Mouse (Mus musculus): ENCODE data around the gene Il17rc.

The Il17rc gene

DNA sequence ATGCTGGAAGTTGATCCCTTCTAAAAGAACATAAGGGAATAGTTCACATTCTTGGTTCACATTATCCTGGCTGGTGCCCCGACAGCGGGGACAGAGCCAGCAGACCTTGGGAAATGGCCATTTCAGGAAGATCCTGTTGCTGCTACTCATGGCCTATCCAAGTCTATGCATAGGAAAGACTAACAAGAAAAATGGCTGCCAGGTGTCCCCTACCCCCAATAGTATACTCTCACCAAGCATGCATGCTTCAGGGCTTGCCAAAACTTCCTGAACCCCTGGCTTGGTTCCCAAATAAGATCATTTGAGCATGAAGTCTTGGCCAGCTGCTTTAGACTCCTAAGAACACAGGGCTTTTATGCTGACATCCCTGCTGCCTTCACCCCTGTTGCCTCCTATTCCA, 19.4 kb upstream of the Il17rc start:
- DNase-seq (ENCODE audit: low read depth, low spot score), result no peak

DNA sequence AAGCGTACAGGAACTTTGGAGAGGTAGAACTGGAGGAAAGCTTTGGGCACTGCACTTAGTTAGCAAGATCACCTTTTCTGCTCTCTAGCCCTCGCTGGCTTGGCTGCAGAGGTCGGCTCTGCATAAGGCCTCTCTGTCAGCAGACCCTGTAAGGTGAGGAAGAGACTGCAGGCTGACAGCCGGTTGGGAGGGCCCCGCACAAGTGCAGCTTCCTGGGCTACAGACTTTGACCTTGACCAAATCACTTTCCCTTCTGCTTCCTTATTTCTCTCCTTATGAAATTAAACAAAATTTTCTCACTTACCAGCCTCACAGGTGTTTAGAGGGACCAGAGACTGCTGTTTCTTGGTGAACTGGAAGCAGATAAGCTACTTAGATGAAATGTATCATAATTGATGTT, 16.2 kb upstream of the Il17rc start:
- no peak for DNase-seq (ENCODE audit: low read depth, low spot score)

DNA sequence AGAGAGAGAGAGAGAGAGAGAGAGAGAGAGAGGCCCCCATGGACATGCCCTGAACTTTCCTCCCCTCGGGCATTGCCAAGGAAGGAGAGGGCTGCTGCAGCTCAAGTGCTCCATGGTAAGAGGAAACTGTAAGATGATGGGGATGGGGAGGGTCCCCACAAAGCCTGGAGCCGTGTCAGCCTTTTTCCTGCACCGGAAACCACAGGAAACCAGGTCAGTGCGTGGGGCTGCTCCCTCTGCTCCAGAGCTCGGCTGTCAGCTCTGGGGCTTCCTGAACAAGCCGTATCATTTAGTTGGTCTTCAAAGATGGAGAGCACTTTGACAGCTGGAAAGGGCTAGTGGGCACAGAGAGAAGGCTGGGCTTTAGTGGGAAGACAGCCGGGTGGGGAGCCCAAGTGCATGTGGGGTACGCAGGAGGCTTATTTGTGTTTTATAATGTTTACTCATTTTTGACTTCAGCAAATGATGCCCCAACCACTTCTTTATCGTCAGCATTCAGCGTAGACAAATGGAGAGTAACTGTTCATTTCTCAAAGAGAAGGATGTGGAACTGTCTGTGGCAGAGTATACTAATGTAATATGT, 13.2 kb upstream of the Il17rc start, which contains the start of gene Il17re:
Gene Il17re (plus strand): TSS at position 533 of the 583 bp plus-strand sequence.
- DNase-seq (ENCODE audit: low read depth, low spot score), result no peak

DNA sequence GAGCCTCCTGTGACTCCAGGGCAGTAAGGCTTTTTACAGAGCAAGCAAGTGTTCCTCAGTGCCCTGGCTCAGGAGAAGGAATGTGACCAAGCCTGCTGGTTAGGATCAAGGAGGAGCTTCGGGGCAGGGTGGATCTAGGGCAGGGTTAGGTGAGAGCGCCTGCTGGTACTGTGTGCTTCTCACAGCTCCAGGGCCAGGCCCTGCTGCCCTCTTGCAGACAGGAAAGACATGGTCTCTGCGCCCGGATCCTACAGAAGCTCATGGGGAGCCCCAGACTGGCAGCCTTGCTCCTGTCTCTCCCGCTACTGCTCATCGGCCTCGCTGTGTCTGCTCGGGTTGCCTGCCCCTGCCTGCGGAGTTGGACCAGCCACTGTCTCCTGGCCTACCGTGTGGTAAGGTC, 12.6 kb upstream of the Il17rc start:
- peak; percentile 50 for DNase-seq (ENCODE audit: low read depth, low spot score)

GRCm38 (mm10) chr6:113464040-113464439, 7.2 kb upstream of the Il17rc start:
- peak; percentile 45 for DNase-seq (ENCODE audit: low read depth, low spot score)

GRCm38 (mm10) chr6:113465602-113466001, 5.6 kb upstream of the Il17rc start:
- no peak for DNase-seq (ENCODE audit: low read depth, low spot score)

DNA sequence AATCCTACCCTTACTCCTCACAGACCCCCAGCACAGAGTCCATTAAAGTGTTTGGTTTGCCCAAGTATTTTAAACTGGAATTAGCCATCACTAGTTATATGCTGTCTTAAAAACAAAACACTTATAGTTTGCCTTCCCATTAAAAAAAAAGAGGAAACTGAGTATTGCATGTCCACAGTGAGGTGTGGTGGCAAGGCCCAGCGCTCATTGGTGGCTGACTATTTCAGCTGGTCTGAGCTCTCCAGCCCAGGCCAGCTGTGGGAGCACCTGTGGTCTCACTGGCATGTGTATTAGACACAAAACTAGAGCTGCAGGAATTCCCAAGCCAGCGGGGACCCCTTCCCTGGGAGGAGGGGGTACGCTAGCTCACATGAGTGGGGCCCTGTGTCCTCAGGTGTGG, 2.7 kb upstream of the Il17rc start:
- DNase-seq (ENCODE audit: low read depth, low spot score), result no peak

GRCm38 (mm10) chr6:113469021-113469420, 2.2 kb upstream of the Il17rc start:
- DNase-seq (ENCODE audit: low read depth, low spot score), result peak; percentile 90

DNA sequence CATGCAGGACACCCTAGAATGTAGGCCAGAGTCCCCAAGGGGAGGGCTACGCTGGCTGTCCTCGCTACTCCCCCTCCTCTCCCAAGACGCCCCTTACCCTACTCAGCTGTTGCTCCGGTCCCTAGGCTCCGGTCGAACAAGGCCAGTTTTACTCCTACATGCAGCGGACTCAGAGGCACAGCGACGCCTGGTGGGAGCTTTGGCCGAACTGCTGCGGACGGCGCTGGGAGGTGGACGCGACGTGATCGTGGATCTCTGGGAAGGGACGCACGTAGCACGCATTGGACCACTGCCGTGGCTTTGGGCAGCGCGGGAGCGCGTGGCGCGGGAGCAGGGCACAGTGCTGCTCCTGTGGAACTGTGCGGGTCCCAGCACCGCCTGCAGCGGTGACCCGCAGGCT, 1.8 kb upstream of the Il17rc start:
- peak; percentile 85 for DNase-seq (ENCODE audit: low read depth, low spot score)

DNA sequence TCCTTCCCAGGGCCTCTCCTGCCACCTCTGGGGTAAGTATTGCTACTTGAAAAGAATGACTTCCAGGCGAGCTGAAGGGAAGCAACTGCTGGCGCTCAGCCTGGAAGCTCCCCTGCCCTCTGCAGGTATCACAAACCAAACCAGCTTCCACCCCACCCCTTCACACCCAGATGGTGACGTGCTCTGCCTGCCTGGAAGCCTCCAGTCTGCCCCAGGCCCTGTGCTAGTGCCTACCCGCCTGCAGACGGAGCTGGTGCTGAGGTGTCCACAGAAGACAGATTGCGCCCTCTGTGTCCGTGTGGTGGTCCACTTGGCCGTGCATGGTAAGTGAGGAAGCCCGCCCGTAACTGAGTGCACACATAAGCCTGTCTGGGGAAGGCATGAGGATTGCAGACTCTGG, 834 bp downstream of the Il17rc start:
- DNase-seq (ENCODE audit: low read depth, low spot score), result peak; percentile 30

DNA sequence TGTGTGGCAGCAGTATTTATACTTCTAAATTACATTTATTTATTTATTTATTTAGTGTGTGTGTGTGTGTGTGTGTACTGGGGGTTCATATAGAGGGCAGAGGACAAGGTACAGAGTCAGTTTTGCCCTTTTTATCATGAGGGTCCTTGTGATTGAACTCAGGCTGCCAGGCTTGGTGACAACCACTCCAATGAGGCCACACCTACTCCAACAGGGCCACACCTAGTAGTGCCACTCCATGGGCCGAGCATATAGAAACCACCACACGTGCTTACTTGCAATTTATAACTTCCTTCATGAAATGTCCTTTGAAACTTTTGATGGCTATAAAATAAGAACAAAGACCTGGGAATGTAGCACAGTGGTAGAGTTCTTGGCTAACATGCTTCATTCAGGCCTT, 2.0 kb downstream of the Il17rc start:
- no peak for DNase-seq (ENCODE audit: low read depth, low spot score)

DNA sequence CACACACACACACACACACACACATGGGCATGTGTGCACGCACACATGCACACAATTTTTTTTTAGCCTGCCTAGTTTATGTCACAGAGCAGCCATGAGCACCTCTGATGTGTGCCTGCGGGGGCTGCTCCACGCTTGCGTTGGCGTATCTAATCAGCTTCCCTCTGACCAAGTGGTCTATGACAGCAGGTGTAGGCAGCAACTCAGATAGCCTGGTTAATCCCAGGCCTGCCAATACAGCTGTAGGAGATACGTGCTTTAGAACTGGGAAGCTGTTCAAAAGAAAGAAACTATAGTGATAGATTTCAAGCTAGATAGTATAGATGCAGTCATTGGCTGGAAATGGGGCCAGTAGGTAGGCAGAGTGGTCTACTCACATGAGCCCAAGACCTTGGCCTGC, 2.5 kb downstream of the Il17rc start:
- DNase-seq (ENCODE audit: low read depth, low spot score), result no peak

GRCm38 (mm10) chr6:113477353-113477752, 6.1 kb downstream of the Il17rc start:
- DNase-seq (ENCODE audit: low read depth, low spot score), result no peak

GRCm38 (mm10) chr6:113478906-113479305, 7.7 kb downstream of the Il17rc start:
- no peak for DNase-seq (ENCODE audit: low read depth, low spot score)

DNA sequence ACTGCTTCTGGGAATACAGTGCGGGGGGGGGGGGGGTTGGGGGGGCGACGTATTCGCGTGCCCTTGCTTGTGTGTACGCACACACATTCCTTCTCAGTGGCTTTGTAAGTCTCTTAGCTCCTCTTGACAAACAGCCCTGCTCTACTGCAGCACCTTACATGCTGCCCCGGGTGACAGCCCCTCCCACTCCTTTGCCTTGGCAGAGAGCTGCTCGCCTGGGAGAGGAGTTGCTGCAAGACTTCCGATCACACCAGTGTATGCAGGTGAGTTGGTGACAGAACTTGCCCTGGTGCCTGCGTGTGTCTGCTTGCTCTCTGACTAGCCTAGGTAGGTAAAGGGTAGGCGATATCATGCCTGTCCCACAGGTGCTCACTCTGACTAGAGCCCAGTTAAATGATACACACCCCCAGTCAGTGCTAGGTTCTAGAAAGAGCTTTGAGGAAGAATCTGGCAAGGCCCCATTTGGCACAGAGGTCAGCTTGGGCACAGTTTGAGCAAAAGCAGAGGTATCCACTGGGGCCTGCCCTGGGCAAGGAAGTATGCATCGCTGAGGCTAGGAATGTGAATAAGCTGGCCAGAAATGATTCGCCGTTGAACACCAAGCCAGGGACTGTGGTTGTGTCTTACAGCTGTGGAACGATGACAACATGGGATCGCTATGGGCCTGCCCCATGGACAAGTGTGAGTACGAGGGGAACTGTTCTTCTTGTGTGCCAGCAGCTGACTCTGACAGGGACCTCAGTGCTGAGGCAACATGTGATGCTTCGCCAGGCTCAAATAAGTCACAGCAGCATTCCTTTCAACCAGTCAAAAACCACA, 9.5 kb downstream of the Il17rc start:
- no peak for DNase-seq (ENCODE audit: low read depth, low spot score)

DNA sequence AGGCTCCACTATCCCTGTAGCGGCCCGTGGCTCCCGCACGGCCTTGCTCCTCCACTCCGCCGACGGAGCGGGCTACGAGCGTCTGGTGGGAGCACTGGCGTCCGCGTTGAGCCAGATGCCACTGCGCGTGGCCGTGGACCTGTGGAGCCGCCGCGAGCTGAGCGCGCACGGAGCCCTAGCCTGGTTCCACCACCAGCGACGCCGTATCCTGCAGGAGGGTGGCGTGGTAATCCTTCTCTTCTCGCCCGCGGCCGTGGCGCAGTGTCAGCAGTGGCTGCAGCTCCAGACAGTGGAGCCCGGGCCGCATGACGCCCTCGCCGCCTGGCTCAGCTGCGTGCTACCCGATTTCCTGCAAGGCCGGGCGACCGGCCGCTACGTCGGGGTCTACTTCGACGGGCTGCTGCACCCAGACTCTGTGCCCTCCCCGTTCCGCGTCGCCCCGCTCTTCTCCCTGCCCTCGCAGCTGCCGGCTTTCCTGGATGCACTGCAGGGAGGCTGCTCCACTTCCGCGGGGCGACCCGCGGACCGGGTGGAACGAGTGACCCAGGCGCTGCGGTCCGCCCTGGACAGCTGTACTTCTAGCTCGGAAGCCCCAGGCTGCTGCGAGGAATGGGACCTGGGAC, 11.4 kb downstream of the Il17rc start:
- peak; percentile 76 for DNase-seq (ENCODE audit: low read depth, low spot score)

- peak; percentile 100 for DNase-seq (ENCODE audit: low read depth, low spot score)
Measured at GRCm38 (mm10) chr6:113483100-113483615, 11.9 kb downstream of the Il17rc start, which contains the start of gene Creld1. Gene Creld1 (plus strand): TSS chr6:113483297.

GRCm38 (mm10) chr6:113483729-113484128, 12.5 kb downstream of the Il17rc start:
- peak; percentile 69 for DNase-seq (ENCODE audit: low read depth, low spot score)

- DNase-seq (ENCODE audit: low read depth, low spot score), result peak; percentile 81
Measured at GRCm38 (mm10) chr6:113487125-113487576, 15.9 kb downstream of the Il17rc start.

GRCm38 (mm10) chr6:113489410-113489809, 18.2 kb downstream of the Il17rc start:
- no peak for DNase-seq (ENCODE audit: low read depth, low spot score)

GRCm38 (mm10) chr6:113492101-113492864, 21.1 kb downstream of the Il17rc start:
- peak; percentile 62 for DNase-seq (ENCODE audit: low read depth, low spot score)
